Mouse (Mus musculus) liver, embryonic 12.5 days (tissue): ENCODE measurements around the gene Gad1. TPM values are rescaled to one million over a fixed set of nuclear protein-coding genes. Genes with fewer than 3 reads are reported as not detected.
"Not testable (repeated sequence)": the region's sequence is repeated elsewhere in the genome, so short reads cannot be mapped to it uniquely, and the experiment has no call there.

Source experiments
- ATAC-seq: fragments of 200-750 bp; cut with Nextera tagmentation; 2 replicates; pipeline ENCODE4 v1.8.0; 2017; ENCODE audit warnings: moderate number of reproducible peaks, mild to moderate bottlenecking, moderate library complexity
- H3K27ac ChIP-seq: fragments of 300-500 bp; sonication (generic); 2 replicates; pipeline ENCODE4 v1.5.1; 2016; ENCODE audit warnings: mild to moderate bottlenecking
- H3K27me3 ChIP-seq: fragments of 300-500 bp; sonication (generic); replicated peaks from 2 replicates; pipeline ENCODE4 v1.6.1; 2016; ENCODE audit warnings: mild to moderate bottlenecking, moderate library complexity
- H3K36me3 ChIP-seq: fragments of 300-500 bp; sonication (generic); 2 replicates; pipeline ENCODE4 v1.6.1; 2016; ENCODE audit warnings: mild to moderate bottlenecking, moderate library complexity
- H3K4me1 ChIP-seq: fragments of 300-500 bp; sonication (generic); 2 replicates; pipeline ENCODE4 v1.6.1; 2016
- H3K4me2 ChIP-seq: fragments of 300-500 bp; sonication (generic); 2 replicates; pipeline ENCODE4 v1.6.1; 2016; ENCODE audit warnings: mild to moderate bottlenecking, moderate library complexity
- H3K4me3 ChIP-seq: fragments of 300-500 bp; sonication (generic); 2 replicates; pipeline ENCODE4 v1.5.1; 2016; ENCODE audit warnings: mild to moderate bottlenecking, moderate library complexity
- H3K9ac ChIP-seq: fragments of 300-500 bp; sonication (generic); 2 replicates; pipeline ENCODE4 v1.6.1; 2016; ENCODE audit warnings: mild to moderate bottlenecking, moderate library complexity
- H3K9me3 ChIP-seq: fragments of 300-500 bp; sonication (generic); replicated peaks from 2 replicates; pipeline ENCODE4 v1.6.1; 2016; ENCODE audit warnings: mild to moderate bottlenecking, moderate library complexity
- WGBS: fragments of 180-500 bp; shearing (Covaris S2); methylation state at CpG from one replicate; pipeline ENCODE4 v1.1.7; 2016; ENCODE audit not compliant: insufficient replicate concordance; 5-methylcytosine and 5-hydroxymethylcytosine counted together
- polyA plus RNA-seq: library from polyadenylated mRNA; unstranded; fragments of >200 nt; fragmentation: Nextera tagmentation; extraction: Ambion mirVana; gene quantifications from 2 replicates; pipeline ENCODE4 v1.2.1, GENCODE M21; 2016

The Gad1 gene
- polyA plus RNA-seq = 0.14 TPM in 1 of 2 replicates, not detected in the other

DNA sequence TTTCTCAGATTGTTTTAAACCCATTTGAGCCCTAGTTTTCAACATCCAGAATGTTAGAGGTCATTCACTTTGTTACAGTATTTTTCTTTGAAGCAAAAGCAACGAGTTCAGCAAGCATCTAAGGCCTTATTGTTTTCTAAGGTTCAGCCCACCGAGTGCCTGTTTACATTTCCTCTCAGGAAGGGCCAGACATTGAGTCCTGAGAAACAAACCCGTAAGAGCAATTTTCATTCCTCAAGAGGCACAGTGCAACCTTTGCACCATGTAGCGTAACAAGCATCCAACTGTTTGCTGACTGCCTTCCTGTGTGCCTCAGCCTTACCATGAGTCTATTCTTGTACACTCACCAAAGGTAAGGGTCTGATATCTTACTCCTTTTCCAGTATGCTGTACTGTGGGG lies at the start of gene Gad1:
TSS of gene Gad1 (plus strand) at position 301 of the 400 bp plus-strand sequence.
- H3K4me1 ChIP-seq = no peaks in the 10 kb centered on the region
- no peak within 1 kb of the TSS for H3K4me2 ChIP-seq
- H3K27me3 ChIP-seq = peaks cover 11% of the 10 kb centered on the region; the same call in 1 of the 2 replicates
- H3K9me3 ChIP-seq = no peaks in the 10 kb centered on the region
- H3K9ac ChIP-seq = no peak within 1 kb of the TSS
- WGBS = 45% methylated on average over 4 of the region's 4 CpGs
- ATAC-seq = no peak
- H3K4me3 ChIP-seq = no peak within 1 kb of the TSS
- no peak within 1 kb of the TSS for H3K27ac ChIP-seq
- no peaks in the 10 kb centered on the region for H3K36me3 ChIP-seq

DNA sequence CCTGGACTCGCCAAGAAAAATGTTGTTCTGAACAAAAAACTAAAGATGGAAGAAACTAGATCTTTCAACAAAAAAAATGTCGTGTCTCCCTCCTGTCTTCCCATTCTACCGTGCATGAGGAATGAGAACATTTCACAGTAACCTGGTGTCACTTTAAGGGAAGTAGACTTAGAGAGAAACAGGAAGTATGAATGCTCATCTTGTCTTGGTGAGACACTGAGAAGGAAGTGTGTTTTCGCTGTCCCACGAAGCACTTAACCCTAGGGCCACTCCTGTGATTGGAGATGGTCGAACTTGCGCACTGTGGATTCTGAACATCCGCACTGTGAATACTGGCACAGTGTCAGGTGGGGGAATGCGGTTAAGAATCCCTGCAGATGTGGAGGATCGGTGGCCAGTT lies 49.4 kb upstream of the Gad1 start:
- H3K4me3 ChIP-seq = no peak overlapping the region
- no peak overlapping the region for H3K9ac ChIP-seq
- H3K27ac ChIP-seq = no peak overlapping the region
- no peaks in the 10 kb centered on the region for H3K9me3 ChIP-seq
- ATAC-seq = no peak
- no peaks in the 10 kb centered on the region for H3K36me3 ChIP-seq
- WGBS = 52% methylated on average over 10 of the region's 10 CpGs
- H3K27me3 ChIP-seq = peaks cover 38% of the 10 kb centered on the region
- no peaks in the 10 kb centered on the region for H3K4me1 ChIP-seq
- no peak overlapping the region for H3K4me2 ChIP-seq

DNA sequence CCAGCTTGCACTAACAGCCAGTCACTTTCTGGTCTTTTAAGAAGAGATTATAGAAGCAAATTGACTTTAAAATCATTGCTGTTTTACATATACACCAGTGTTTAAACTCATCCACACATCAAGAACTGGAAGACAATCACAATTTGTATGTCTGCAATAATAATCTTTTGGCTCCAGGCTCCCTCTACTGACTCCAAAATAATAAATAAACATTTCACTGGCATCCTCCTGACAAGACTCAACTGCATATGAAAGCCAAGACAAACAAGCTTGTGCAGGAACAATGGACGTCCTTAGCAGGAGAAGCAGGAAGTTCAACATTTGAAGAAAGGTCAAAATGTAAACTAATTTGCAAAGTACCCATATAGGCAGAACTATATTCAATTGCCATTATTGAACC lies 47.6 kb upstream of the Gad1 start:
- Histone ChIP-seq H3K4me3 (no peak overlapping the region), H3K36me3 (no peaks in the 10 kb centered on the region), H3K9ac (no peak overlapping the region), H3K4me1 (peaks cover 12% of the 10 kb centered on the region; the same call in 1 of the 2 replicates), H3K9me3 (no peaks in the 10 kb centered on the region), H3K4me2 (no peak overlapping the region), H3K27me3 (peaks cover 53% of the 10 kb centered on the region), H3K27ac (no peak overlapping the region)
- ATAC-seq = no peak
- WGBS = 15% methylated on average over 1 of the region's 1 CpGs

DNA sequence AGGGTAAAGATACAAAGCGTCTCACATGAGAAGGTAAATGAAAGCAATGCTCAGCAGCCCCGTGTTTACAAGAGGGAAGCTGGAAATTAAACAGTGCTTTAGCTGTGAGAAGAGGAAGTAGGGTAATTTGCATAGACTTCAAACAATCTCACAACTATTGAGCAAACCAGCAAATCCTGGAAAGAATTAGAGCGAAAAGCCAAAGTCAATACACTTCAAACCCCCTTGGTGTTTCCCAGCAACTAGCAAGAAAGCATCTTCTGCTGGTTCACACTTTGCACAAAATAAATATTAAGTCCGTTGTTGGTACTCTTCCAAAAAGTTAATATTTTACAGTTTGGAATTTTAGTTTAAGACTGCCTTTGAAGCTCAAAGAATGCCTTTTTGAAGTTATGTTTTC lies 47.0 kb upstream of the Gad1 start:
- H3K9ac ChIP-seq = no peak overlapping the region
- no peak overlapping the region for H3K27ac ChIP-seq
- ATAC-seq = no peak
- WGBS = 26% methylated on average over 4 of the region's 4 CpGs
- H3K36me3 ChIP-seq = no peaks in the 10 kb centered on the region
- peaks cover 51% of the 10 kb centered on the region for H3K27me3 ChIP-seq
- H3K9me3 ChIP-seq = no peaks in the 10 kb centered on the region
- peaks cover 12% of the 10 kb centered on the region; the same call in 1 of the 2 replicates for H3K4me1 ChIP-seq
- H3K4me3 ChIP-seq = no peak overlapping the region
- H3K4me2 ChIP-seq = no peak overlapping the region

DNA sequence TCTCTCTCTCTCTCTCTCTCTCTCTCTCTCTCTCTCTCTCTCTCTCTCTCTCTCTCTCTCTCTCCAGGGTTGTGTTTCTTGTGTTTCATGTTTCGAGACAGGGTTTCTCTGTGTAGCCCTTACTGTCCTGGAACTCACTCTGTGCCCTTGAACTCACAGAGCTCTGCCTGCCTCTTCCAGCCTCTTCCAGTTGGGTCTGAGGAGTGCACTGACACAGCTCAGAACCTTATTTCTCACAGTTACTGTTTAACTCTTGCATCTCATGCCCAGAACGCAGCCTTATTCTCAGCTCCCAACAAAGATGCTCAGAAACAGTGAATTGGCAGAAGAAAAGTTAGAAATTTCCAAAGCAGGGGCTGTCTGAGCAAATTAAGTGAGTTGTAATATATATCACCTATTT lies 46.5 kb upstream of the Gad1 start:
- Histone ChIP-seq H3K9ac (no peak overlapping the region), H3K4me2 (no peak overlapping the region), H3K9me3 (no peaks in the 10 kb centered on the region), H3K36me3 (no peaks in the 10 kb centered on the region), H3K27me3 (peaks cover 50% of the 10 kb centered on the region), H3K27ac (no peak overlapping the region), H3K4me1 (peaks cover 12% of the 10 kb centered on the region; the same call in 1 of the 2 replicates), H3K4me3 (no peak overlapping the region)
- no peak for ATAC-seq
- 46% methylated on average over 2 of the region's 2 CpGs for WGBS

DNA sequence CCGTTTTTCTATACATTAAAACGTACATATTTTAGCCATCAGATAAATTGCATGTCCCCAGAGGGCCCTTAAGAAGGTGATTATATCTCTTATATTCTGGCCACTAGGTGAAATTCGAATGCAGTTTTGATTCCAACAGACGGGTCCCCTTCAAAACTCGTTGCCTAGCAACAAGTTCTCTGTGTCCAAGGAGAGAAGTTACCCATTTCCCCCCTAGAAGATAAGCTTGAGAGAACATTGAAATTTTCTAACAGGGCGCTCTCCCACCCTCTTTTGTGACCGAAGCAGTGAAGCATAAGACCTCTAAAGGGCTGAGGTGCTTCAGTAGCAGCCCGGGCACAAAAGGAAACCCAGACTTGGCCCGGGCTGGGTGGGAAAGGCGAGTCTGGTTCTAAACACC lies 44.4 kb upstream of the Gad1 start, which contains the start of gene Erich2:
TSS of gene Erich2 (plus strand) at position 324 of the 400 bp plus-strand sequence.
- WGBS = 19% methylated on average over 10 of the region's 10 CpGs
- Histone ChIP-seq H3K27ac (no peak within 1 kb of the TSS), H3K9ac (no peak within 1 kb of the TSS)

DNA sequence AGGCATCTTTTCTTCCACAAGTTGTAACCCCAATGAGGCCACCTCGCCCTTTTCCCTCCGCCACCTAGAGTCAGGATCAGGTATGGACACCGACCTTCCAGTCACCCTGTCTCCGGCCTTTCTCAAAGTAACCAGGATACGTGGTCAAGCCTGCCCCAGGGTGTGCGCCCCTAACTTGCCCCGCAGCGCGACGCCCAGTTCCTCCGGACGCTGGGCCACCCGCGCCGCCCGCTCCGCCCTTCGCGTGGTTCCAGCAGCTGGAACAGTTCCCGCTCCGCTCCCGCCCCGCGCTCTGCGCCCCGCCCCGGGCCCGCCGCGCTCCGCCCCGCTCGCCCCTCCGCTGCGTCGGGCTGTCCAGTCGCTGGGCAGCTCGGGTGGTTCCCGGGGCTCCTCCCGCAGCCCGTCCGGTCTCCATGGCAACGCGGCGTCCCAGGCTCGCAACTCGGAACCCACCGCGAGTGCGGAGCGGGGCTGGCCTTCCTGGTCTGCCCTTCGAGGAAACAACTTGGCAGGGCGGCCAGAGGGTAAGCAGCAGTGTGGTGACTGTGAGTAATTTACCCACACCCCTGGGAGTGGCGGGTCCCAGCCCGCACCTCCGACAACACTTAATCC lies 43.7 kb upstream of the Gad1 start:
- no peak overlapping the region for H3K9ac ChIP-seq
- H3K4me1 ChIP-seq = peaks cover 12% of the 10 kb centered on the region; the same call in 1 of the 2 replicates
- no peak overlapping the region for H3K27ac ChIP-seq
- H3K4me3 ChIP-seq = peak overlapping the region; percentile 52
- no peaks in the 10 kb centered on the region for H3K9me3 ChIP-seq
- H3K27me3 ChIP-seq = peaks cover 45% of the 10 kb centered on the region
- peak overlapping the region; percentile 74 for H3K4me2 ChIP-seq
- 1% methylated on average over 56 of the region's 56 CpGs for WGBS
- peak; percentile 75 for ATAC-seq
- no peaks in the 10 kb centered on the region for H3K36me3 ChIP-seq

More for the DNA sequence above, 44.4 kb upstream of the Gad1 start, which contains the start of gene Erich2:
- H3K4me3 ChIP-seq = peak within 1 kb of the TSS; percentile 52
- no peaks in the 10 kb centered on the region for H3K36me3 ChIP-seq
- H3K4me2 ChIP-seq = peak within 1 kb of the TSS; percentile 74
- H3K9me3 ChIP-seq = no peaks in the 10 kb centered on the region
- peaks cover 12% of the 10 kb centered on the region; the same call in 1 of the 2 replicates for H3K4me1 ChIP-seq
- H3K27me3 ChIP-seq = peaks cover 50% of the 10 kb centered on the region
- ATAC-seq = no peak

DNA sequence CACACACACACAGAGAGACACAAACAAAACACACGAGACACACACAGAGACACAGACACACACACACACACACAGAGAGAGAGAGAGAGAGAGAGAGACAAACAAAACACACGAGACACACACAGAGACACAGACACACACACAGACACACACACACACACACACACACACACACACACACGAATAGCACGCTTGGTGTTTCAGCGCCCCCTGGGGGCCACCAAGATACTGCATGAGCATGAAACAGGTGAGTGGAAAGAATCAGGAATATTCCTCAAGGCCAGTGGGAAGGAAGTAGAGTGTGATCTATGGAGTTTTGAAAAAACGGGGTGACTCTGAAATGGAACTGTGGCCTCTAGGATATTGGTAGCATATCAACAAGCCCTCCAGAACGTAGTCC lies 14.6 kb upstream of the Gad1 start:
- H3K9me3 ChIP-seq, H3K4me1 ChIP-seq, H3K27ac ChIP-seq, H3K4me2 ChIP-seq, ATAC-seq, H3K27me3 ChIP-seq, H3K9ac ChIP-seq, H3K36me3 ChIP-seq, H3K4me3 ChIP-seq: not testable (repeated sequence)
- 31% methylated on average over 7 of the region's 7 CpGs for WGBS

DNA sequence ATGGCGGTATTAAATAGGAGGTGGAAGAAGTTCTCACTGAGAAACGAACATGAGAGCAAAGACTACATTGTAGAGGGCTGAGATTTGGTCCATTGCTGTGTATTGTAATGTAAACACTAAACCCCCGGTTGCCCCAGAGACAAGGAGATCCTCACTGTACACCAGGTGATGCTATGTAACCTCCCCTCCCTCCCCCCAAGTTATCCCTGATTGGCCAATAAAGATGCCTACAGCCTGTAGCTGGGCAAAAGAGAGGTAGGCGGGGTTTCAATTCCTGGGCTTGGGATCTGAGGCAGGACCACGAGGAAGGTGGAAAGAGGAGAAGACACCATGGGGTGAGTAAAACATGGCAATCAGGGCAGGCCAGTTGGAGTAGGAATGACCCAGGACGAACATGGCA lies 2.2 kb upstream of the Gad1 start:
- WGBS = 51% methylated on average over 6 of the region's 6 CpGs
- H3K4me1 ChIP-seq = no peaks in the 10 kb centered on the region
- ATAC-seq = no peak
- H3K27ac ChIP-seq = no peak overlapping the region
- H3K9me3 ChIP-seq = no peaks in the 10 kb centered on the region
- no peak overlapping the region for H3K4me2 ChIP-seq
- H3K4me3 ChIP-seq = no peak overlapping the region
- H3K27me3 ChIP-seq = 0 out of 2 replicates have a peak, but pooled peaks cover under 1% of the 10 kb centered on the region
- H3K36me3 ChIP-seq = no peaks in the 10 kb centered on the region
- H3K9ac ChIP-seq = no peak overlapping the region

DNA sequence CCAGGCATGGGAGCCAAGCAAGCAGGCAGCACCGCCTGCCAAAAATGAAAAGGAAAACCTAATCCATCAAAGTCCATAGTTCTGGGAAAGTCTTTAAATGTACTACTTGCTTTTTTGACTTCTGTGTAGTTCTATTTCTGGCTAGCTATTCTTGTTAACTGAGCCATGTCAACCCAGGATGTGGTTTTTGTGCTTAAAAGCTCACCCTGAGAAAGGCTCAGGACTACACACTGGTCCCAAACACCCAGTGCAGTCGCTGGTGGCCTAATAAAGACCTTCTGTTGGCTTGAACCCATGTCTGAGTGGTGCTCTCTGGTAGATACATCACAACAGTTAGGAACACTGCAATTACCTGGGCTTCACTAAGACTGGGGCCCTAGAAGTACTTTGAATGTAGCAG lies 1.4 kb upstream of the Gad1 start:
- no peaks in the 10 kb centered on the region for H3K36me3 ChIP-seq
- WGBS = 64% methylated on average over 2 of the region's 2 CpGs

DNA sequence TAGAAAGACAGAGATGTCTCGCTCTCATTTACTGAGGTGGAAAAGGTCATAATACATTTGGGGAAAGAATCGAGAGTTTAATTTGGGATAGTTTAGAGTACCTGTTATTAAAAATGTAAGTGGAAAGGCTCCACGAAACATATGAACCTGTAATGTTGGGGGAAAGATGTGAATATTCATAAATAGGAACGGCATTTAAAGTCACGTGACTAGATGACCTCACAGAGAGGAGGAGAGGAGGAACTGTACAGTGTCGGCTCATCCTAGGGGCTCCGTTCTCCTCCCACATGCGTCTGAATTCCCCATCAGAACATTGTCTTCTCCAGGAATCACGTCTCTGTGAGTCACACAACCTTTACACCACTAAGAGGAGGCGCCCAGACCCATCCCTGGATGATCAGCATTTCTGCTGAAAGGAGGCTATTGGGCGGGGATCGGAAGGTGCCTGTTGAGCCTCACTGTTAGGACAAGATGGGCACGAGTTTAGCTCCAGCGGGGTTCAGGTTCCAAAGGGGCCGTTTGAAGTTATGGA lies 739 bp upstream of the Gad1 start:
- WGBS = 69% methylated on average over 15 of the region's 15 CpGs
- Histone ChIP-seq H3K27me3 (peaks cover 11% of the 10 kb centered on the region; the same call in 1 of the 2 replicates), H3K9ac (no peak overlapping the region), H3K4me1 (no peaks in the 10 kb centered on the region), H3K27ac (no peak overlapping the region), H3K4me3 (no peak overlapping the region), H3K36me3 (no peaks in the 10 kb centered on the region), H3K9me3 (no peaks in the 10 kb centered on the region), H3K4me2 (no peak overlapping the region)
- no peak for ATAC-seq

More for the DNA sequence above, 1.4 kb upstream of the Gad1 start:
- peaks cover 6% of the 10 kb centered on the region; the same call in 1 of the 2 replicates for H3K27me3 ChIP-seq
- H3K4me3 ChIP-seq = no peak overlapping the region
- H3K27ac ChIP-seq = no peak overlapping the region
- no peaks in the 10 kb centered on the region for H3K9me3 ChIP-seq
- no peak overlapping the region for H3K4me2 ChIP-seq
- no peak overlapping the region for H3K9ac ChIP-seq
- no peaks in the 10 kb centered on the region for H3K4me1 ChIP-seq
- no peak for ATAC-seq

DNA sequence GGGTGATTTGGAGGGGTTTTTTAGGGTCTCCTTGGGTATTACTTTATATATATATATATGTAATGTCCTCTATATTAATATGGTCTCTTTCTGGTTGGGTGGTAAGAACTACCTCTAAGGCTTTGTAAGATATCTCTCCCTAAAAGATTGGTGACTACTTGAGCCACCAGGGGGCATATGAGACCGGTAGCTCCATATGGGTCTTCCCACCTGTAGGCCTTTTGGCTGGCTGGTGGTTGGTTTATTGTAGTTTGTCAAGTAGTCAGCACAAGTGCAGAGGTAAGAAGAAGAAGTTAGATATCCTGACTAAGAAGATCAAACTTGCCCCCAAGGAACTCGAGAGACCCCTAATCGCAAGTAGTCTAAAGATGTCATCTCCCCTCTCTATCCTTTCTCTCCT lies 954 bp downstream of the Gad1 start:
- Histone ChIP-seq H3K4me2 (no peak overlapping the region), H3K9ac (no peak overlapping the region), H3K27me3 (peaks cover 18% of the 10 kb centered on the region), H3K4me1 (no peaks in the 10 kb centered on the region), H3K4me3 (no peak overlapping the region), H3K9me3 (no peaks in the 10 kb centered on the region), H3K27ac (no peak overlapping the region), H3K36me3 (no peaks in the 10 kb centered on the region)
- no peak for ATAC-seq
- 58% methylated on average over 3 of the region's 3 CpGs for WGBS
